Mouse (Mus musculus) heart, postnatal 4 days (tissue): ENCODE data around the gene Spib. TPM values are rescaled to one million over a fixed set of nuclear protein-coding genes. Genes with fewer than 3 reads are reported as not detected.
A peak's percentile ranks its signal among the peaks of the same experiment; 100 is the strongest.

Source experiments
- DNase-seq: peaks from one replicate; pipeline ENCODE4 v3.0.0; 2021
- total RNA-seq, 2 experiments: library from RNA; stranded (reverse); gene quantifications; 2 replicates each; pipeline ENCODE4 v1.2.3; 2021

Spib gene
- total RNA-seq, 2 experiments from 2014 or later = 0.43 to 0.76 TPM

DNA sequence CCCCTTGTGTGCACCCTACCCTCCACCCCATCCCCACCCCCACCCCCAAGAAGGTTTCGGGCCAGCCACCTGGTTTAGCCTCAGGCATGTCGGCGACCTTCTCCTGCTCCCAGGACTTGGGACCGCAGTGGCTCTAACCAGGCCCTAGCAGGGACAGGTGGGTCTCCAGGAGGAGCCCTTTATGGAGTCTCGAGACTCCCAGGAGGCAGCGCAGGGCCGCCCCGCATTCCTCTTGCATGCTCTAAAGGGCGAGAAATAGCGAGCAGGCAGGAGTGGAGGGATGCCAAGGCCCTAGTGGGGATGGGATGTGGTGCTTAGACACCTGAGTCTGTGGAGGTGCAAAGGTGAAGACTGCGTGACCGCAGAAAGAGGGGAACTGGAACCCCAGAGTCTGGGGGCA, 7.4 kb downstream of the Spib start, which contains the start of gene Mybpc2:
Mybpc2 (minus strand) TSS at position 155 of the 400 bp plus-strand sequence.
- peak; percentile 78 for DNase-seq

DNA sequence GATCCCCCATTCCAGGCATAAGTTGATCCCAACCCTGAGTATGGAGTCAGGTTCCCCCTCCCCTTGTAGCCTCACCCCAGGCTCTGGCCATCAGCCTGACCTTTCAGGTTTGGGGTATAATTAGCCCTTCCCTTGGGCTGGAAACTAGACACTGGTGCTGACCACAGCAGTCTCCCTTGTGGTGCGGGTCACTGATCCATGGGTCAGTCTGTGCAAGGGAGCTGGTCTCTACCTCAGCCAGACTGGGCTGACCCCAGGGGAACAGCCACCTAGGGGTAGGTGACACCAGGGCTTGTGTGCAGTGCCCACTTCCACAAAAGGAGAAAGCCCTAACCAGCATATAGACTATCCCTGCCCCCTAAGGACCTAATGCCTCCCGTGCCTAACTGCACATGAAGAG, 8.8 kb downstream of the Spib start:
- DNase-seq = no peak

DNA sequence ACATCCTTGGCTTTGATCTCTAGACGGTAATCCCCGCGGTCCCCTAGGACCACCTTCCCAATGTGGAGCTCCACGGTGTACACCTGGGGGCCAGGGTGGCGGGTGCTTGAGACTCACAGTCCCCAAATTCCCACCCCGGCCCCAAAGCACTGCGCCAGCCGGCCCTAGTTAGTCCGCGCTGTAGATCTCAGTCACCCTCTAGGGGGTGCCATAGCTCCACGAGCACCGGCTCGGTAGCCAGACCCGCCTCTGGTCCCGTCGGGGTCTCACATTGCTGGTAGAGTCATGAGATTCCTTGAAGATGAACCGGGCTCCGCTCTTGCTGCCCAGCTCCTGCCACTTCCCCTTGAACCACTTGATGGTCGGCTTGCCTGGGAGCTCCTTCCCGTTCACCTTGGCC, 10.2 kb downstream of the Spib start:
- DNase-seq = peak; percentile 77

GRCm38 (mm10) chr7:44520990-44521389, 10.9 kb downstream of the Spib start:
- no peak for DNase-seq

- no peak for DNase-seq
These were observed 12.5 kb downstream of the Spib start for GRCm38 (mm10) chr7:44519240-44519913.

DNA sequence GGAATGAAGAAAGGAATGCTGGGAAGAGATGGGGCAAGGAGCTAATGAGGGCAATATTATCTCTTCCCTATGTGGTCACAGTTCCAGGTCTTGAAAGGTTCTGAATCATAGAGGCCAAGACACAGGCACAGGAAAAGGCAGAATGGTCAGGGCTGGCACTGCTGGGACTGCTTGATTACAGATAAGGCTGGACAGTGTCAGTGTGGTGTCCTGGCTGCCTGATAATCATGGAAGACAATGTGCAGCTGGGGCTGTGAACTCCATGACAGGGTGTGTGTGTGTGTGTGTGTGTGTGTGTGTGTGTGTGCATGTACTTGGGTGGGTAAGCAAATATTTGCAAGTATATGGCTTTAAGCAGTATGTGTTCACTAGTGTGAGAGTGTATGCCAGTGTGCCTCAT, 24.4 kb downstream of the Spib start:
- DNase-seq = no peak

DNA sequence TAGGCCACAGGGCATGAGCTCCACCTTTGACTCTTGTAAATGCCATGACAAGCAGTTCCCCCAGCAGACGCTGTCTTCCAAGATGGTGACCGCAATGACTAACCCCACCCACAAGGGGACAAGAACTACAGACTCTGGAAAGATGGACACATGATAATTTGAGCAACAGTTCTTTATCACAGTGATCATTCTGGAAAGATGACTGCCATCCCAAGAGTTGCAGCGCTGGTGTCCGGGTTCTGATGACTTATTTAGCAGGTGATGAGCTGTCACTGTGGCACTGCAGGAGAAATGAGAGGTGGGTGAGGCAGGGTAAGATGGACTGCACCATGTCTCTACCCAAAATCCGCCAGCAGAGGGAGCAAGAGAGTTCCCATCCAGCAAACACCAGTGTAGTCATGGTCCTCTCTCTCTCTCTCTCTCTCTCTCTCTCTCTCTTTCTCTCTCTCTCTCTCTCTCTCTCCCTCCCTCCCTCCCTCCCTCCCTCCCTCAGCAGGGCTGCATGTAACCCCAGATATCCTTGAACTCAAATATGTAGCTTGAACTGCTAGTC, 30.2 kb downstream of the Spib start:
- peak; percentile 83 for DNase-seq

- no peak for DNase-seq
These were observed 31.8 kb downstream of the Spib start for GRCm38 (mm10) chr7:44500046-44500445.

- no peak for DNase-seq
These were observed 32.9 kb downstream of the Spib start for GRCm38 (mm10) chr7:44498922-44499321.

DNA sequence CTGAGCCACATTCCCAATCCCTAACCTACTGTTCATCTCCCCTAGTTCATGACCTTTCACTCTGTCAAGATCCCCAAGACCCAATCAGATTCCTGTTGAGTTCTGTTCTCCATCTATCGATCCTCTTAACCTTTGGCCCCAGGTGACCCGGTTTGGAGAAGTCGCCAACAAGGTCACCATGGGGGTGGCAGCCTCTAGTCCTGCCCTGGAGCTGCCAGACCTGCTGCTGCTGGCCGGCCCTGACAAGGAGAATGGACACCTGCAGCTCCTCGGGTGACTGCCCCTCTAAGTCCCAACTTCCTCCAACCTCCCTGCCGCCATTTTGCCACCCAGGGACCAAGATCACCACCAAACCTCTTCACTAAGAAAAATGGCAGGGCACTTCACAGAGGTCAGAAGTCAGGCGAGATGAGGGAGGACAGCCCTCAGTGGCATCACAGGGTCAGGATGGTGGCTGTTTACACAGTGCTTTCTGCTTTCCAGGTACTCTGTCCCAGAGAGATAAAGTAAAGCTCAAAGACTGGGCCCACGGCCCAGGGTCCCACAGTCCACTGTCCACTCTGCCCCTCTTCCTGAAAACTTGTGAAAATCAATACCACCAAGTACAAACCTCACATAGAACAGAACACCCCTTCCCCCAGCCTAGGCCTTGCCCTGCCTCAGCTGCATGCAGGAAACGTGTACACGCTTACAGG, 34.4 kb downstream of the Spib start:
- no peak for DNase-seq

DNA sequence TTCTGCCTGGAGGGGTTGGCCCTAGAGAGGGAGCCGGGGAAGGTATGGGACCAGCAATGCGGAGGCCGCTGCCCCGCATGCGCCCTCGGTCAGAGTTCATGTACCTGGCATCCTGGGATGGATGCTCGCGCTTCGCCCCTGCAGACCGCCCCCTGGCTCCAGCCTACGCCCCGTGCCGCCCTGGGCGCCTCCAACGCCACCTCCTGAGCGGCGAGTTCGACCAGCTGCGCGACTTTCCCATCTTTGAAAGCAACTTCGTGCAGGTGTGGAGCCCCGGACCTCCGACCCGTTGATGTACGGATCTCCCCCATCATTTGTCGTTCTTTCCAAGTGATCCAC, 35.1 kb downstream of the Spib start:
- DNase-seq = no peak

DNA sequence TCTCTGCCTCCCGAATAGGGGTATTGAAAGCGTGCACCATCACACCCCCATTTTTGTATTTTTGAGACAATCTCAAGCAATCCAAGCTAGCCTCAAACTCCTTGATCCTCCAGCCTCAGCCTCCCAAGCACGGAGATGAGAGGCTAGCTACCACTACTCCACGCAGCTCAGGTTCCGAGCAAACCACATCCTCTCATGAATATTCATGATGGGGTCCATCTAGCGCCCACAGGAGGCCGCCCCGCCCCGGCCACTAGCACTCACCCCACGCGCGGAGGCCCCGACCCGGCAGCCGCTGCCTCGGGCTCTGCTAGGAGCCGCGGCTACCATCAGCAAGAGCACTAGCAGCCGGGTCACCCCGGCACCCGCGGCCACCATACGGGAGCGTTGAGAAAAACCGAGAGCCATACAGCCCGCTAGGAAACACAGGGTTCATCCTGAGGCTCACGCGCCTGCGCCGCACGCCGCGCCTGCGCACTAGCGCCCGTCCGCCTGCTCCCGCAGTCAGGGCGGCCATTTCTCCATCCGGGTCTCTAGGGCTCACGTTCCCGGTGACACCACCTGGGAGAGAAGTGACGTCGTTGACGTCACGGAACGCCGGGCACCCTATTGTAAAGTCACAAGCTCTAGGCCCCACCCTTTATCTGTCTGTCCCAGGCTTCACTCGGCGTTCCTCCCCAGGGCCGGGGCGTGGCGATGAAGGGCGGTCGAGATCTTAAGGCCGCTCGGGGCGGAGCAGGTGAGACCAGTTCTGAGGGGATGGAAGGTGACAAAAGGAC, 35.7 kb downstream of the Spib start, which contains the start of the genes Emc10 and Fam71e1:
Emc10 (minus strand) TSS at position 538 of the 779 bp plus-strand sequence.
Fam71e1 (plus strand) TSS at position 590 of the 779 bp plus-strand sequence.
- DNase-seq = peak; percentile 97

GRCm38 (mm10) chr7:44495086-44495485, 36.8 kb downstream of the Spib start:
- no peak for DNase-seq

DNA sequence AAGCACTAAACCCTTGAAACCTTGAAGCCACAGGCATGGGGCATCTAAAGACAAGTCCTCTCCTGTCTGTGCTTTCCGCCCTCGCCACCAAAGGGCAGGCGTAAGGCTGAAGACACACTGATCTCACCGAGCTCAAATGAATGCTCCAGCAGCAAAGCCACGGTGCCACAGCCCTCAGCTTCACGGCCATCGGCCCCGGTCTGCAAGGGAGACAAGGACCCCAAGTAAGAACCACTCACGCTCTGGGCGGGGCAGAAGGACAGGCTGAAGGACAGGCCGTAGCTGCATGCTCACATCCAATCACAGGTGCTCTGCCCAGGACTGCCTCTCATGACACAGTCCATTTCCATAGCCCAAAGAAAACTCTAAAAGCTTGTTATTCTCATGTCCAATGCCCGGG, 37.2 kb downstream of the Spib start:
- DNase-seq = no peak

DNA sequence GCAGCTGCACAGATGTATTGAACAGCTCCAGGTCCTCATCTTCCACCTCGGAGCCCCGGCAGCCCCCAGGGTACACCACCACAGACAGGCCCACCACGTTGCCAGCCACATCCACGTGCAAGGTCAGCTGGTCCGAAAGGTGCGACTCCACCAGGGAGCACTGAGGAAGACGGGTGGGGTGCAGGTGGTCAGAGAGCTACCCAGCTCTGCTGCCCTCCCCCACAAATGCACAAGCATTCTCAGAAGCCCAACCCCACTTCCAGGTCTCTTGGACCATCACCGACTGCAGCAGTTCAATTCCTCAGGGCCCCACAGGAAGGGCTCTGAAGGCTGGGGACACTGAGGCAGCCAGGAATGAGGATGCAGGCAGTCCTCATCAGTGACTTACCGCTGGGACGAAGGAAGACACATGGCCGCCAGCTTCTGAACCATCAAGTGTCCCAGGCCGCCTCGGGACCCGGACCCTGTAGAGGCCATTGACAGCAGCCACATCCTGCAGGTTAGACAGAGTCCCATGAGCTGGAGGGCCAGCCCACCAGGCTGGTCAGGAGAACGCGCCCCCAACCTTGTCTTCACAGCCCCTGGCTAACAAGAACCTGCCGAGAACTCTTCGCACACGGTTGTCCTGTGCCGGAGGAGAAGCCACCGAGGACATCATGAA, 39.6 kb downstream of the Spib start:
- DNase-seq = no peak

GRCm38 (mm10) chr7:44491391-44491790, 40.5 kb downstream of the Spib start:
- no peak for DNase-seq

DNA sequence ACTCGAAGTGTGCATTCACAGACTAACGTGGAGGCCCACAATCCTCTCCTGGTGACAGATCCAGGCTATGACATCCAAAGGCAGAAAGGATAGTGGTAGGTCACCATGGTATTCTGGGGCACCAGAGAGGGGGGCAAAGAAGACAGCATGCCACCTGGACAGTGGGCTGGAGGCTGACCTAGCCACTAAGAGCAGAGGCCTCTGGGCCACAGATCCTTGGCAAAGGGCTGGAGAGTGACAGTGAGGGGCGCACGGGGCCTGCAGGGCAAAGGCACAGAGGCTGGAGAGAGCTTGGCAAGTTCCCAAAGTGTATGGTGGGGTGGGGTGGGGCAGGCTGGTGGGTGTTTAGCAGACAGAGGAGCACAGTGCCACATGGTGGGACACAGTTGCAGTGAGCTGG, 41.6 kb downstream of the Spib start:
- no peak for DNase-seq

DNA sequence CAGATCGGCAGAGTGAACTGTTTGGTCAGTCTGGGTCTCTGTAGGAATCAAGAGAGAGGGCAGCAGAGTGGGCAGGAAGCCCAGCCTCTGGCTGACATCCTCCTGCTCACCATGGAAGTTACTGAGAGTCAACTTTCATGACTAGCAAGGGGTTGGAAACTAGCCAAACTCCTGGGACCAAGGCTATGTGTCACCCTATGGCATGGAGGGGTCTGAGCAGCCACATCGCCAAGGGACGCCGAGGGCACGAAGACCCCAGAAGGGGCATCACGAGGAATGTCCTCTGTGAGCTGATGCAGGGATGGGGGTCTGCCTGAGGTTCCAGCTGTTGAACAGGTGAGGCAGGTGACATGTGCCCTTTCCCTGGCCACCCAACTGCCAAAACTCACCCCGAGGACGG, 43.3 kb downstream of the Spib start:
- peak; percentile 12 for DNase-seq

- DNase-seq = no peak
These were observed 43.9 kb downstream of the Spib start for GRCm38 (mm10) chr7:44487936-44488335.

DNA sequence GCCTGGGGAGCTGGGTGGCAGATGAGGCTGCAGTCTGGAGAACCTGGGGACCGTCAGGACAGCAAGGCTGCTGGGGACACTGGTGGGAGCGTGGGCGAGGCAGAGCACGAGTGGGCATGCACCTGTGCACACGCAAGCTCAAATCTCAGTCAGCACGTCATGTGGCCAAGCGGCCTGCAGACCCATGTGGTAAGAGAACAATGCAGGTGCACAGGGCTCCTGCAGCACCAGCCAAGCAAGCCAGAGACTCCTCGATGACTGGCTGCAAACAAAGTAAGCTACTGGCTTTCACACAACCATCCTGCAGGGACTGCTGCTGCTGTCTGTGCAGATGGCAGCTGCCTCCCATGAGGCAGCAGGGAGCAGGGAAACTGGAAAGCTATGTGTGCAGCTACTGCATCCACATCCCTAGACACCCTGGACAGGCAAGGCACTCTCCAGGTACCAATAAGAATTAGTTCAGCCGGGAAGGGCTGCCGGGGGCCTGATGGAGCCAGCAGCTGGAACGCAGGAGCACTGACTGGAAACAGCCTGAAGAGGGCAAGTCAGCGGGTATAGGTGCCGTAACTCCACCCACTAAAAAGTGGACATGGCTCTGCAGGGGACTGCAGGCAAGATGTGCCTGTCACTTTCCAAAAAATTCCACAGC, 44.8 kb downstream of the Spib start:
- DNase-seq = peak; percentile 4

DNA sequence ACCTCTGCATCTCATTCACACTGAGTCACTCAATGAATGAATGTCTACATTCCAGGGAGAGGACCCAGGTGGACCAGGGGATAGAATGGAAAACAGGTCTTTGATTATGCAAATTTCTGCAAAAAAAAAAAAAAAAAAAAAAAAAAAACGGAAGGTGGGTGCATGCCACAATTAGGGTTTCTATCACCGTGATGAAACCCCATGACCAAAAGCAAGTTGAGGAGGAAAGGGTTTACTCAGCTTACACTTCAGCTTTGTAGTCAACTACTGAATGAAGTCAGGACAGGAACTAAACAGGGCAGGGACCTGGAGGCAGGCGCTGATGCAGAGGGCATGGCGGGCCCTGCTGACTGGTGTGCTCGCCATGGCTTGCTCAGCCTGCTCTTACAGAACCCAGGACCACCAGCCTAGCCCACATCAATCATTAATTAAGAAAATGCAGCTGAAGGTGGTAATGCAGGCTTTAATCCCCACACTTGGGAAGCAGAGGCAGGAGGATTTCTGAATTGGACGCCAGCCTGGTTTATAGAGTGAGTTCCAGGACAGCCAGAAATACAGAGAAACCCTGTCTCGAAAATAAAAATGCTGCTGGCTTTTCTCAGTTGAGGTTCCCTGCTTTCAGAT, 46.2 kb downstream of the Spib start:
- no peak for DNase-seq
